Mouse (Mus musculus) CH12.LX (cell line): ENCODE data around the gene Spink4. TPM values are rescaled to one million over a fixed set of nuclear protein-coding genes. Genes with fewer than 3 reads are reported as not detected.
"Not testable (repeated sequence)": the region's sequence is repeated elsewhere in the genome, so short reads cannot be mapped to it uniquely, and the experiment has no call there.

Source experiments
- DNase-seq: peaks from one replicate; pipeline ENCODE4 v3.0.0-alpha.2; 2013; ENCODE audit errors: extremely low read depth
- H3K27ac ChIP-seq: 2 replicates; pipeline ENCODE4 v1.5.1; 2012; ENCODE audit warnings: low read depth, mild to moderate bottlenecking, control low read depth, moderate library complexity; ENCODE audit not compliant: insufficient read depth
- H3K27me3 ChIP-seq: replicated peaks from 2 replicates; pipeline ENCODE3; 2012; ENCODE audit warnings: inconsistent platforms
- H3K36me3 ChIP-seq, 2 experiments: replicated peaks in 1 of 2; 2 replicates each; pipeline versions ENCODE3 to v1.6.1; 2012; ENCODE audit warnings: inconsistent platforms in 1 of 2, low read length in 1 of 2, mild to moderate bottlenecking in 1 of 2, mixed read lengths in 1 of 2, moderate library complexity in 1 of 2; ENCODE audit not compliant: control insufficient read depth in 1 of 2, insufficient read depth in 1 of 2
- H3K4me1 ChIP-seq, 2 experiments: 2 replicates each; pipeline ENCODE4 v1.6.1; 2012; ENCODE audit warnings: inconsistent platforms in 1 of 2, moderate library complexity in 1 of 2; ENCODE audit not compliant: insufficient read depth in 2 of 2, control insufficient read depth in 1 of 2
- H3K4me2 ChIP-seq: 2 replicates; pipeline ENCODE4 v1.6.1; 2012; ENCODE audit warnings: low read depth, mild to moderate bottlenecking, control low read depth; ENCODE audit not compliant: poor library complexity, insufficient read depth, severe bottlenecking
- H3K4me3 ChIP-seq, 3 experiments: fragments of 150-350 bp in 1 of 3; sonication (generic) in 1 of 3; replicated peaks in 1 of 3; 2 replicates each; pipeline versions ENCODE3 to v1.5.1; 2011 to 2012; ENCODE audit warnings: low read depth in 2 of 3, low read length in 2 of 3, mild to moderate bottlenecking in 2 of 3, moderate library complexity in 2 of 3, control low read depth in 1 of 3, improper control_type of control experiment in 1 of 3, inconsistent platforms in 1 of 3, mixed read lengths in 1 of 3; ENCODE audit not compliant: poor library complexity in 1 of 3
- H3K79me2 ChIP-seq: replicated peaks from 2 replicates; pipeline ENCODE4 v1.6.1; 2012; ENCODE audit warnings: mild to moderate bottlenecking, moderate library complexity; ENCODE audit not compliant: control insufficient read depth, poor library complexity, insufficient read depth, severe bottlenecking; ENCODE audit errors: extremely low read depth
- H3K9ac ChIP-seq: 2 replicates; pipeline ENCODE4 v1.6.1; 2012; ENCODE audit warnings: low read depth, mild to moderate bottlenecking, control low read depth, moderate library complexity; ENCODE audit not compliant: insufficient read depth
- H3K9me3 ChIP-seq: replicated peaks from 2 replicates; pipeline ENCODE3; 2012; ENCODE audit warnings: low read length, inconsistent platforms, mixed read lengths
- BHLHE40 ChIP-seq: IDR thresholded peaks from 2 replicates; pipeline ENCODE4 v1.6.1; 2011; ENCODE audit warnings: mild to moderate bottlenecking, low read depth, low read length, improper control_type of control experiment
- CTCF ChIP-seq, 2 experiments: IDR thresholded peaks in 1 of 2; conservative IDR thresholded peaks in 1 of 2; 2 replicates each; pipeline ENCODE4 v1.5.1; 2011 to 2012; ENCODE audit warnings: low read depth in 2 of 2, low read length in 2 of 2, improper control_type of control experiment in 1 of 2, inconsistent platforms in 1 of 2, mild to moderate bottlenecking in 1 of 2, moderate library complexity in 1 of 2
- E2F4 ChIP-seq: IDR thresholded peaks from 2 replicates; pipeline ENCODE4 v1.6.1; 2011; ENCODE audit warnings: low read depth, low read length, improper control_type of control experiment; ENCODE audit not compliant: insufficient replicate concordance
- ETS1 ChIP-seq: conservative IDR thresholded peaks from 2 replicates; pipeline ENCODE4 v1.6.1; 2012; ENCODE audit warnings: low read depth, mild to moderate bottlenecking, inconsistent platforms, low read length, improper control_type of control experiment, moderate library complexity
- HCFC1 ChIP-seq: IDR thresholded peaks from 2 replicates; pipeline ENCODE4 v1.6.1; 2012; ENCODE audit warnings: low read depth, mild to moderate bottlenecking, inconsistent platforms, low read length, improper control_type of control experiment
- JUND ChIP-seq: conservative IDR thresholded peaks from 2 replicates; pipeline ENCODE4 v1.6.1; 2011; ENCODE audit warnings: low read depth, low read length, improper control_type of control experiment
- KAT2A ChIP-seq: IDR thresholded peaks from 2 replicates; pipeline ENCODE4 v1.6.1; 2012; ENCODE audit warnings: low read length, improper control_type of control experiment, inconsistent platforms; ENCODE audit not compliant: insufficient replicate concordance
- MAFK ChIP-seq: IDR thresholded peaks from 2 replicates; pipeline ENCODE4 v1.6.1; 2011; ENCODE audit warnings: low read length, improper control_type of control experiment; ENCODE audit not compliant: insufficient replicate concordance
- MAX ChIP-seq: IDR thresholded peaks from 2 replicates; pipeline ENCODE4 v1.6.1; 2011; ENCODE audit warnings: low read length, improper control_type of control experiment
- MAZ ChIP-seq: IDR thresholded peaks from 2 replicates; pipeline ENCODE4 v1.6.1; 2012; ENCODE audit warnings: low read depth, mild to moderate bottlenecking, inconsistent platforms, low read length, improper control_type of control experiment, moderate library complexity
- MEF2A ChIP-seq: IDR thresholded peaks from 2 replicates; pipeline ENCODE4 v1.6.1; 2014; ENCODE audit warnings: low read depth, mild to moderate bottlenecking, inconsistent platforms, low read length, improper control_type of control experiment, borderline replicate concordance
- MYC ChIP-seq: IDR thresholded peaks from 2 replicates; pipeline ENCODE4 v1.6.1; 2011; ENCODE audit warnings: low read depth, mild to moderate bottlenecking, improper control_type of control experiment, low read length
- NELFE ChIP-seq: IDR thresholded peaks from 2 replicates; pipeline ENCODE4 v1.6.1; 2011; ENCODE audit warnings: low read depth, low read length, improper control_type of control experiment
- NRF1 ChIP-seq: IDR thresholded peaks from 2 replicates; pipeline ENCODE4 v1.6.1; 2014; ENCODE audit warnings: low read depth, mild to moderate bottlenecking, inconsistent platforms, low read length, improper control_type of control experiment, moderate library complexity
- PAX5 ChIP-seq: IDR thresholded peaks from 2 replicates; pipeline ENCODE4 v1.6.1; 2012; ENCODE audit warnings: low read length, inconsistent platforms, mixed read lengths
- POLR2A ChIP-seq: IDR thresholded peaks from 2 replicates; pipeline ENCODE4 v1.6.1; 2011; ENCODE audit warnings: low read depth, mild to moderate bottlenecking, improper control_type of control experiment, low read length
- POLR2AphosphoS2 ChIP-seq: IDR thresholded peaks from 2 replicates; pipeline ENCODE4 v1.6.1; 2011; ENCODE audit warnings: low read depth, low read length, improper control_type of control experiment
- RCOR1 ChIP-seq: conservative IDR thresholded peaks from 2 replicates; pipeline ENCODE4 v1.6.1; 2012; ENCODE audit warnings: low read depth, mild to moderate bottlenecking, inconsistent platforms, low read length, improper control_type of control experiment
- SMC3 ChIP-seq: IDR thresholded peaks from 2 replicates; pipeline ENCODE4 v1.6.1; 2011; ENCODE audit warnings: low read depth, low read length, improper control_type of control experiment
- TCF12 ChIP-seq: IDR thresholded peaks from 2 replicates; pipeline ENCODE4 v1.6.1; 2014; ENCODE audit warnings: low read depth, mild to moderate bottlenecking, inconsistent platforms, low read length, improper control_type of control experiment
- USF1 ChIP-seq: IDR thresholded peaks from 2 replicates; pipeline ENCODE4 v1.6.1; 2014; ENCODE audit warnings: low read depth, mild to moderate bottlenecking, inconsistent platforms, low read length, improper control_type of control experiment
- ZKSCAN1 ChIP-seq: IDR thresholded peaks from 2 replicates; pipeline ENCODE4 v1.6.1; 2012; ENCODE audit warnings: low read depth, inconsistent platforms, low read length, improper control_type of control experiment, borderline replicate concordance
- ZMIZ1 ChIP-seq: IDR thresholded peaks from 2 replicates; pipeline ENCODE4 v1.6.1; 2012; ENCODE audit warnings: low read depth, mild to moderate bottlenecking, inconsistent platforms, low read length, improper control_type of control experiment
- ZNF384 ChIP-seq: IDR thresholded peaks from 2 replicates; pipeline ENCODE4 v1.6.1; 2012; ENCODE audit warnings: low read depth, low read length, improper control_type of control experiment, inconsistent platforms
- dilution Hi-C: fragments of 300-500 bp; cut with MboI; formaldehyde crosslinking; loops from 2 replicates; pipeline ENCODE4 v1.14.3; 2020; ENCODE audit warnings: low sequenced_read_pairs; ENCODE audit not compliant: extremely low pct_unique_long_range_greater_than_20kb, extremely low pct_ligation_motif_present
- in situ Hi-C: fragments of 300-500 bp; cut with MboI; formaldehyde crosslinking; loops from 3 replicates; pipeline ENCODE4 v1.14.3; 2019; ENCODE audit warnings: low sequenced_read_pairs, low pct_ligation_motif_present, low pct_unique_long_range_greater_than_20kb, mixed read lengths
- polyA plus RNA-seq: library from polyadenylated mRNA; unstranded; fragments of >175 nt; gene quantifications from 2 replicates; pipeline ENCODE4 v1.2.1, GENCODE M21; 2012; ENCODE audit warnings: low read depth; ENCODE audit not compliant: insufficient read length
- total RNA-seq, 2 experiments: library from RNA; depleted of rRNA; stranded (reverse); fragments of 300-350 nt in 1 of 2; fragments of >200 nt in 1 of 2; gene quantifications; 2 replicates each; pipeline ENCODE4 v1.2.3; 2012 to 2014

Gene Spink4
- total and polyA plus RNA-seq, 3 experiments, result not detected

DNA sequence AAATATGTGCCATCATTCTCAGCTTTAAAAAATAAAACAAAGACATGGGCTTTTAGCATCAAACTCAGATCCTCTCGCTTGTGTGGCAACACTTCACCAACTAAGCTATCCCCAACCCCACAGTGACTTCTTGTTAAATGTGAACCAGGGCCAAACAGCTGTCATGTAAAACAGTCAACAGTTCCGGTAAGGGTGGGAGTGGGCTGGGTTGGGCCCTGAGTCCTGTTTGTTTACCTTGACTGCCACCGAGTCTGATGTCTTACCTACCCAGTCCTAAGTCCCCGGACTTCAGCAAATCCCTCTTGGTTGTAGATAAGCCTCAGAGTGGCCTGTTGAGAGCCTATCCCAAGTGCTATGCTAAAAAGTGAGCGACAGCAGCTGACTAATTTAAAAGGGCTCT, 13.8 kb downstream of the Spink4 start:
- peaks cover 0 to 6% of the 10 kb centered on the region in 2 experiments; a peak in 2 of 4 replicates for H3K4me1 ChIP-seq
- no peak overlapping the region for H3K4me3 ChIP-seq
- H3K4me2 ChIP-seq, result no peak overlapping the region
- no peaks in the 10 kb centered on the region for H3K79me2 ChIP-seq
- dilution Hi-C loops (no loop called here), in situ Hi-C loops (no loop called here)
- no peak for DNase-seq
- no peak overlapping the region for H3K27ac ChIP-seq
- no peaks in the 10 kb centered on the region for H3K27me3 ChIP-seq
- peaks cover 48 to 73% of the 10 kb centered on the region in 2 experiments for H3K36me3 ChIP-seq
- no peaks in the 10 kb centered on the region for H3K9me3 ChIP-seq
- H3K9ac ChIP-seq, result no peak overlapping the region
- TF ChIP-seq BHLHE40 (no peak), USF1 (no peak), E2F4 (no peak), KAT2A (no peak), JUND (no peak), MYC (no peak), RCOR1 (no peak), ZKSCAN1 (no peak), MEF2A (no peak), MAX (no peak), SMC3 (no peak), NRF1 (no peak), HCFC1 (no peak)
- TF ChIP-seq, all 38 proteins: peak for 0

GRCm38 (mm10) chr4:40934369-40934768, 14.5 kb downstream of the Spink4 start:
- H3K4me2 ChIP-seq, DNase-seq, H3K27me3 ChIP-seq, in situ Hi-C loops, H3K9ac ChIP-seq, H3K9me3 ChIP-seq, H3K4me1 ChIP-seq, H3K79me2 ChIP-seq, H3K27ac ChIP-seq, H3K4me3 ChIP-seq, dilution Hi-C loops: not testable (repeated sequence)
- H3K36me3 ChIP-seq, result peaks cover 53 to 80% of the 10 kb centered on the region in 2 experiments

DNA sequence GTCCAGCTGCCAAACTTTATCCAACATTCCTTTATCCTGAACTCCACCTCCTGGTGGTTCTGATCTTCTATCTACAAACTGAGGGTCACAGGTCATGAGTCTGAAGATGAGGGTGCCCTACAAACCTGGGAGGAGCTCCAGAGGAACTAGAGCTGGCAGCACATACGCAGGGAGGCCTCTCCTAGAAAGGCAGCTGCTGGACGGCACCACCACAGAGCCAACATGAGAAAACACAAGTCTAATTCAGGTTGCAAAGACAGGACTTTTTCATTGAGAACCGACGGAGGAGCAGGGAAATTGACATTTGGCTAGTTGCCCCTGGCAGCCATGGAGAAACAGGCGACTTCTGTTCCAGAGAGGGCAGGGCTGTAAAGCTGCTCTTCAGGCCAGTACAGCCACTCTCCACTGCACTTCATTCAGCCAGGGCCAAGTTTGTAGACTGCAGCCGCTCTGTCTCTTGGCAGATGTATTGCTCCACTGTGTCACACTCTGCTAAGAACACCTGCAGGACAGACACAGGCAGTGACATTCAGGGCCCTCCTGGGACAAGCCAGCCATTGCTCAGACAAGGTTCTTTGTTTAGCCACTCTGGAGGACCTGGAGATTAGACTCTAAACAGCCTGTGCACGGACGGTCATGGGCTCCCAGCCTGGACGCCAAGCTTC, 16.5 kb downstream of the Spink4 start:
- in situ Hi-C loops, result no loop called here
- peaks cover 68 to 94% of the 10 kb centered on the region in 2 experiments for H3K36me3 ChIP-seq
- no peak for TF ChIP-seq E2F4
- TF ChIP-seq USF1, result no peak
- no peak for TF ChIP-seq PAX5
- no peak for TF ChIP-seq ZNF384
- no peak for TF ChIP-seq MAFK
- TF ChIP-seq ZKSCAN1, result no peak
- TF ChIP-seq NRF1, result no peak
- no peak for TF ChIP-seq SMC3
- TF ChIP-seq KAT2A, result no peak
- no peak for TF ChIP-seq POLR2AphosphoS2
- TF ChIP-seq JUND, result no peak
- no peak for TF ChIP-seq MEF2A
- no peak for TF ChIP-seq NELFE
- no peak for TF ChIP-seq POLR2A
- TF ChIP-seq MAZ, result no peak
- TF ChIP-seq ETS1, result no peak
- no peak for TF ChIP-seq CTCF (conservative IDR thresholded peaks at IDR 0.05 in 1 of 2, IDR thresholded peaks at IDR 0.05 in 1 of 2; ENCODE audit: low read depth in 2 of 2, low read length in 2 of 2)
- TF ChIP-seq ZMIZ1, result no peak
- TF ChIP-seq TCF12, result no peak

More for the DNA sequence above, 16.5 kb downstream of the Spink4 start:
- Histone ChIP-seq H3K4me2 (no peak overlapping the region), H3K4me3 (no peak overlapping the region), H3K9me3 (peaks cover 14% of the 10 kb centered on the region), H3K4me1 (no peaks in the 10 kb centered on the region), H3K27ac (no peak overlapping the region), H3K9ac (no peak overlapping the region), H3K27me3 (no peaks in the 10 kb centered on the region), H3K79me2 (no peaks in the 10 kb centered on the region)
- dilution Hi-C loops, result no loop called here
- no peak for DNase-seq
